Comparison of ENCODE assay signal across 9 mouse cellular contexts in genomic region chr11:86614056-86614530, GRCm38 (mm10).
DNase-seq lines count a peak whose midpoint lies in the region; ATAC-seq and TF ChIP-seq lines count a peak whose summit lies in the region.
"Had no signal": no experiment of that assay in that cellular context is flagged by ENCODE, and none has a peak within 500 bp of the region (broad histone marks: within the 10 kb centered on the region; RNA-seq: fewer than 3 reads in every experiment).

No protein-coding gene starts in this region.

- peak overlapping the region; percentile 58 for H3K4me2 ChIP-seq in liver, embryonic 14.5 days (ENCODE audit: low read depth)
- H3K4me2 ChIP-seq in forebrain, embryonic 14.5 days (ENCODE audit: low read length) = no peak overlapping the region
- H3K4me2 ChIP-seq: forebrain, embryonic 15.5 days had no signal

- intact Hi-C loops in left cerebral cortex, postnatal 14 days (cut with DNase I) = no loop called here

- H3K36me3 ChIP-seq in liver, embryonic 14.5 days (replicated peaks; ENCODE audit: control insufficient read depth, insufficient read depth, low read depth) = no peaks in the 10 kb centered on the region; the same call in 1 of the 2 replicates
- 0 out of 2 replicates have a peak, but pooled peaks cover 2% of the 10 kb centered on the region for H3K36me3 ChIP-seq in splenic B cell, adult 2 months (ENCODE audit: control insufficient read depth, insufficient read depth, low read length, poor library complexity, severe bottlenecking)
- no peaks in the 10 kb centered on the region for H3K36me3 ChIP-seq in forebrain, embryonic 14.5 days (ENCODE audit: control insufficient read depth, insufficient read depth, low read length)
- H3K36me3 ChIP-seq: forebrain, embryonic 15.5 days had no signal

- TF ChIP-seq EP300 in liver, embryonic 14.5 days (IDR thresholded peaks at IDR 0.05; ENCODE audit: low read depth) = peak; percentile 68

- 4% methylated on average over 2 of the region's 2 CpGs for WGBS in liver, embryonic 14.5 days (ENCODE audit: insufficient replicate concordance)
- 84% methylated on average over 2 of the region's 2 CpGs for WGBS in forebrain, embryonic 14.5 days

- ATAC-seq in liver, embryonic 14.5 days (ENCODE audit: insufficient read depth) = peak; percentile 83
- no peak for ATAC-seq in forebrain, embryonic 14.5 days
- ATAC-seq: forebrain, embryonic 15.5 days had no signal

- TF ChIP-seq POLR2A in embryonic fibroblast, embryonic 13.5 days (IDR thresholded peaks at IDR 0.05; ENCODE audit: low read depth, low read length) = no peak

- H3K4me1 ChIP-seq in embryonic fibroblast, embryonic 13.5 days (ENCODE audit: control insufficient read depth, insufficient read depth, low read length) = peaks cover 5% of the 10 kb centered on the region
- H3K4me1 ChIP-seq in liver, embryonic 14.5 days (replicated peaks; ENCODE audit: control insufficient read depth in 2 of 2, insufficient read depth in 2 of 2, low read length in 1 of 2) = peaks cover 29 to 30% of the 10 kb centered on the region in 2 experiments
- no peaks in the 10 kb centered on the region for H3K4me1 ChIP-seq in forebrain, embryonic 14.5 days (ENCODE audit: control insufficient read depth, insufficient read depth, low read length)
- H3K4me1 ChIP-seq: forebrain, embryonic 15.5 days had no signal

- H3K27me3 ChIP-seq in liver, embryonic 14.5 days (ENCODE audit: control insufficient read depth, insufficient read depth, low read length) = no peaks in the 10 kb centered on the region
- no peaks in the 10 kb centered on the region for H3K27me3 ChIP-seq in splenic B cell, adult 2 months (ENCODE audit: control insufficient read depth, insufficient read depth, low read length, poor library complexity, severe bottlenecking)
- no peaks in the 10 kb centered on the region for H3K27me3 ChIP-seq in forebrain, embryonic 14.5 days (replicated peaks; ENCODE audit: control insufficient read depth, insufficient read depth, low read length)
- H3K27me3 ChIP-seq: forebrain, embryonic 15.5 days had no signal

- H3K9me3 ChIP-seq in liver, embryonic 14.5 days (ENCODE audit: control insufficient read depth, low read length) = no peaks in the 10 kb centered on the region
- H3K9me3 ChIP-seq in forebrain, embryonic 14.5 days (replicated peaks; ENCODE audit: control insufficient read depth, low read length) = no peaks in the 10 kb centered on the region
- H3K9me3 ChIP-seq: forebrain, embryonic 15.5 days had no signal

- peak; percentile 14 to 18 for DNase-seq in left cerebral cortex, postnatal 14 days (ENCODE audit: low spot score in 2 of 2)
- no peak for DNase-seq in left cerebral cortex, adult 18-20 months (ENCODE audit: low spot score in 2 of 2)
- peak; percentile 86 to 91 (median 88) for DNase-seq in liver, embryonic 14.5 days (ENCODE audit: low read depth in 3 of 3, low spot score in 3 of 3)
- DNase-seq in splenic B cell, adult 2 months (ENCODE audit: low read depth, low spot score) = peak; percentile 66
- DNase-seq in embryo, embryonic 10 days (ENCODE audit: low spot score) = no peak
- no peak for DNase-seq in forebrain, embryonic 14.5 days (ENCODE audit: low spot score)
- no peak for DNase-seq in gastrocnemius, postnatal 10 days

- H3K9ac ChIP-seq in liver, embryonic 14.5 days (replicated peaks) = peak overlapping the region; percentile 63
- no peak overlapping the region for H3K9ac ChIP-seq in forebrain, embryonic 14.5 days (ENCODE audit: low read length)
- H3K9ac ChIP-seq: forebrain, embryonic 15.5 days had no signal

- peak overlapping the region; percentile 100 for H3K27ac ChIP-seq in embryonic fibroblast, embryonic 13.5 days (ENCODE audit: insufficient read depth, low read length)
- peak overlapping the region; percentile 95 for H3K27ac ChIP-seq in liver, embryonic 14.5 days
- H3K27ac ChIP-seq in forebrain, embryonic 14.5 days (ENCODE audit: low read depth, low read length) = no peak overlapping the region
- H3K27ac ChIP-seq: forebrain, embryonic 15.5 days had no signal

- no peak for TF ChIP-seq CTCF in embryonic fibroblast, embryonic 13.5 days (IDR thresholded peaks at IDR 0.05; ENCODE audit: borderline replicate concordance, insufficient read depth, low read length)
- TF ChIP-seq CTCF in liver, embryonic 14.5 days (IDR thresholded peaks at IDR 0.05; ENCODE audit: low read depth) = no peak

- H3K4me3 ChIP-seq in embryonic fibroblast, embryonic 13.5 days (ENCODE audit: insufficient read depth, low read length) = no peak overlapping the region
- H3K4me3 ChIP-seq in liver, embryonic 14.5 days (ENCODE audit: insufficient read depth in 1 of 2, low read depth in 2 of 2, low read length in 2 of 2) = no peak overlapping the region
- H3K4me3 ChIP-seq in forebrain, embryonic 14.5 days (ENCODE audit: low read depth, low read length) = no peak overlapping the region
- H3K4me3 ChIP-seq: forebrain, embryonic 15.5 days had no signal

Comparison
In these comparisons a context has a peak if more than half of its experiments do, and no peak if none do; other contexts are left out.
1. DNase-seq: peak in left cerebral cortex, postnatal 14 days (2 of 2), liver, embryonic 14.5 days (3 of 3) and splenic B cell, adult 2 months (single experiment); none in left cerebral cortex, adult 18-20 months (0 of 2), embryo, embryonic 10 days (single experiment), forebrain, embryonic 14.5 days (single experiment) and gastrocnemius, postnatal 10 days (single experiment).